Comparison of ENCODE assay signal across 15 mouse cellular contexts in genomic region chr3:134172357-134172756, GRCm38 (mm10).
"Had no signal": no experiment of that assay in that cellular context is flagged by ENCODE, and none has a peak within 500 bp of the region (broad histone marks: within the 10 kb centered on the region; RNA-seq: fewer than 3 reads in every experiment).

No protein-coding gene starts in this region.

- H3K27ac ChIP-seq: kidney, embryonic 15.5 days; left cerebral cortex, adult 2 months; liver, embryonic 13.5 days; stomach, embryonic 15.5 days had no signal

- H3K4me3 ChIP-seq: kidney, embryonic 15.5 days; left cerebral cortex, adult 2 months; liver, embryonic 13.5 days; stomach, embryonic 15.5 days had no signal

- H3K4me1 ChIP-seq: liver, embryonic 13.5 days; stomach, embryonic 15.5 days had no signal

- H3K9me3 ChIP-seq: kidney, embryonic 15.5 days; liver, embryonic 13.5 days; stomach, embryonic 15.5 days had no signal

- H3K27me3 ChIP-seq: kidney, embryonic 15.5 days; liver, embryonic 13.5 days; stomach, embryonic 15.5 days had no signal

- DNase-seq: kidney, postnatal 10 days; kidney, postnatal 36 days; layer of hippocampus, postnatal 36 days; liver, embryonic 13.5 days; lung, adult 2 months; lung, postnatal 14 days; lung, postnatal 4 days; midbrain, embryonic 14.5 days; right cerebral cortex, postnatal 25 days; spleen, adult 18-20 months; thymus, postnatal 25 days had no signal

- H3K36me3 ChIP-seq: kidney, embryonic 15.5 days; liver, embryonic 13.5 days; stomach, embryonic 15.5 days had no signal

- H3K9ac ChIP-seq: kidney, embryonic 15.5 days; liver, embryonic 13.5 days; stomach, embryonic 15.5 days had no signal

- H3K4me2 ChIP-seq: kidney, embryonic 15.5 days; liver, embryonic 13.5 days; midbrain, embryonic 11.5 days; stomach, embryonic 15.5 days had no signal
